Mouse (Mus musculus) heart, embryonic 16.5 days (tissue): ENCODE measurements at regions not wholly inside any gene's neighbourhood (a gene's known extent, or its start where the extent isn't known, plus 50 kb on each side); places are given as distances from the start of the nearest gene placed in this dataset.
"Not testable (repeated sequence)": the region's sequence is repeated elsewhere in the genome, so short reads cannot be mapped to it uniquely, and the experiment has no call there.

Source experiments
- ATAC-seq: fragments of 200-750 bp; cut with Nextera tagmentation; replicated peaks from 2 replicates; pipeline ENCODE4 v1.8.0; 2017; ENCODE audit warnings: moderate number of reproducible peaks; ENCODE audit not compliant: insufficient read depth, low FRiP score; ENCODE audit errors: extremely low read depth
- H3K27ac ChIP-seq: fragments of 300-500 bp; sonication (generic); 2 replicates; pipeline ENCODE4 v1.5.1; 2014; ENCODE audit warnings: mild to moderate bottlenecking, low read length, control low read depth, moderate library complexity
- H3K27me3 ChIP-seq: fragments of 300-500 bp; sonication (generic); 2 replicates; pipeline ENCODE4 v1.6.1; 2014; ENCODE audit warnings: low read length, mixed read lengths; ENCODE audit not compliant: control insufficient read depth, insufficient read depth
- H3K36me3 ChIP-seq: fragments of 300-500 bp; sonication (generic); 2 replicates; pipeline ENCODE4 v1.6.1; 2014; ENCODE audit not compliant: control insufficient read depth, insufficient read depth
- H3K4me1 ChIP-seq: fragments of 300-500 bp; sonication (generic); 2 replicates; pipeline ENCODE4 v1.6.1; 2014; ENCODE audit warnings: low read length, mixed read lengths; ENCODE audit not compliant: control insufficient read depth, insufficient read depth
- H3K4me2 ChIP-seq: fragments of 300-500 bp; sonication (generic); 2 replicates; pipeline ENCODE4 v1.6.1; 2014; ENCODE audit warnings: low read depth, mild to moderate bottlenecking, control low read depth, low read length
- H3K4me3 ChIP-seq: fragments of 300-500 bp; sonication (generic); 2 replicates; pipeline ENCODE4 v1.5.1; 2014; ENCODE audit warnings: mild to moderate bottlenecking, control low read depth, low read length
- H3K9ac ChIP-seq: fragments of 300-500 bp; sonication (generic); 2 replicates; pipeline ENCODE4 v1.6.1; 2014; ENCODE audit warnings: low read length, control low read depth
- H3K9me3 ChIP-seq: fragments of 300-500 bp; sonication (generic); replicated peaks from 2 replicates; pipeline ENCODE4 v1.6.1; 2016; ENCODE audit warnings: low read length; ENCODE audit not compliant: control insufficient read depth
- whole genome bisulfite sequencing: fragments of 180-500 bp; shearing (Covaris S2); extraction: QIAGEN DNeasy Blood & Tissue Kit; methylation state at CpG from one replicate; pipeline ENCODE4 v1.1.7; 2014; 5-methylcytosine and 5-hydroxymethylcytosine counted together

DNA sequence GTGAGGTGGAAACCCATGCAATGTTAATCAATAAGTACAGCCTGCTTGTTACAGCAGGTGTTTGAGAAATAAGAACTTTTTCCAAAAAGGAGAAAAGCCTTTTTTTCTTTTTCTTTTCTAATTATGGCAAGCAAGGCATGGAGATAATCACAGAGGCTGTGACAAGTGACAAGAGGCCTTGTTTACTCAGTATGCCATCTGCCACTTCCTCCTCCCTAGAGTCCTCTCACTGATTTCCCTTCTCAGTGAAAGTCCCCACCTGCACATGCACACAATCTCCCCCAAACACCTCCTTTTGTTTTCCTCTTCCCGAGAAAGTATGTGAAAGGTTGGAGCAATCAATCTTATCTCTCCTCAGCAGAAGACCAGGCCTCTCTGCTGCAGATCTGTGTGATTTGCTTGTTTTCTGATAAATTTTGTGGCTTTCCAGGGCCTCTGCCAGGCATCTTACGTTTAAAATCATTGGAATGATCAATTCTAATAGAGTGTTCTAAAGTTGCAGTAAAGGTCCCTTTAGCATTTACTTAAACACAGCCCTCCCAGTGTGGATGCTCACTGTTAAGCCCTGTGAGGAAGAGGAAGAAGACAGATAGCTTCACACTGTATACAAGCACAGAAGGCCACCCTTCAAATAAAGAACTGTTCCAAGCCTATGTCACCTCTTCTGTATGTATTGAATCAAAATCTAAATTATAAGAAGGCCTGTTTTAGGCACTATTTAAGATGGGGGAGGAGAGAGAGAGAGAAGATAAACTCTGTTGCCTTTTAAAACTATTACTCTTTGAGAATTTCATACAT is 710.5 kb downstream of the Rapgef2 start:
- Histone ChIP-seq H3K9me3 (no peaks in the 10 kb centered on the region), H3K4me1 (no peaks in the 10 kb centered on the region), H3K36me3 (no peaks in the 10 kb centered on the region), H3K27me3 (no peaks in the 10 kb centered on the region), H3K4me2 (no peak overlapping the region), H3K9ac (no peak overlapping the region), H3K27ac (no peak overlapping the region), H3K4me3 (no peak overlapping the region)
- WGBS, result 13% methylated on average over 2 of the region's 2 CpGs
- ATAC-seq, result no peak

DNA sequence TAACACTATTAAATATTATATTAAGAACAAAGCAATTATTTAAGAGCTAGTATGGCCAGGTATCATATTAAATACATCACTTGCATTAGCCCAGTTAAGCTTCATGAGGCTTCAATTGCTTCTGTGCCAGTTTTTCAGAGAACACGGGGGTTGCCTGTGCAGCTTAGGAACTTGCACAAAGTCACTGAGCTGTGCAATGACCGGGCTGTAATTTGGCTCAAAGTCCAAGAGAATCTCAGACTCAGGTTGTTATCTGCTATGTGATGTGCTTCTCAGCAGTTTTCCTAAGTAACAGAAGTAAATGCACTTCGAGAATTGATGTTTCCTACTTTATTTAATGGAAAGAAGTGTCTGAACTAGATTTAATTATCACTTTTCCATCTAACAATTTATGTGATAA is 711.5 kb downstream of the Rapgef2 start:
- Histone ChIP-seq H3K4me3 (no peak overlapping the region), H3K27ac (no peak overlapping the region), H3K9ac (no peak overlapping the region), H3K27me3 (no peaks in the 10 kb centered on the region), H3K36me3 (no peaks in the 10 kb centered on the region), H3K4me2 (no peak overlapping the region), H3K9me3 (no peaks in the 10 kb centered on the region), H3K4me1 (no peaks in the 10 kb centered on the region)
- 62% methylated on average over 3 of the region's 3 CpGs for WGBS
- ATAC-seq, result no peak

DNA sequence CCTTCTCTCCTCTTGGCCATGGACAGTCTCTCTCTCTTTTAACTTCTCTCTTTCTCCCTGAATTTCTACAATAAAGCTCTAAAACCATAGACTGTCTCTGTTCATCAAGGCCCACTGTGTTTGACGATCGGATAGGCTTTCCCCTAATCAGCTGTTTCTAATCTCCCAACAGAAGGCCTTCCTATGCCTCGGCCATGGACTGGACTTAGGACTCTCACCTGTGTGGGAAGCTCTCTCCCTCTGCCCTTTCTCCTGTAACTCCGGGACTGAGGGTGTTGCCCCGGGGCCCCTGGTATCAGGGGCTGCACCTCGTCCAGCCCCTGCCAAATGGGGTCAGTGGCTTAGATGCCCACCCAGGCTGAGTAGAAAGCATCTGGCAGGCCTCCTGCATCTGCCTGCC is 713.0 kb downstream of the Rapgef2 start:
- WGBS, result 75% methylated on average over 6 of the region's 6 CpGs
- Histone ChIP-seq H3K4me2 (no peak overlapping the region), H3K36me3 (no peaks in the 10 kb centered on the region), H3K27ac (no peak overlapping the region), H3K27me3 (no peaks in the 10 kb centered on the region), H3K4me1 (no peaks in the 10 kb centered on the region), H3K9me3 (no peaks in the 10 kb centered on the region), H3K4me3 (no peak overlapping the region), H3K9ac (no peak overlapping the region)
- no peak for ATAC-seq

DNA sequence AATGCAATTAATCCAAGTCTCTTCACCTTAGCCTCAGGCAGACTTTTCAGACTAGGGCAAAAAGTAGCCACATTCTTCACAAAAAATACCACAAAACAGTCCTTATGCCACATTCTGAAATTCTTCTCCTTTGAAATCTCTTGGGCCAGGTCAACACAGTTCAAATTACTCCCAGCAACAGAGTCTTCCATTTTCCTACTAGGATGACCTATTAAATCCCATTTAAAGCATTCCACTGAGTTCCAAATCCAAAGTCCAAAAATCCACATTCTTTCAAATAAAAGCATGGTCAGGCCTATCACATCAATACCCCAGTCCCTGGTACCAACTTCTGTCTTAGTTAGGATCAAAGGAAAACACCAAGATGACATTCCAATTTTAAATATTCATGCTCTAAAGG is 721.4 kb downstream of the Rapgef2 start:
- not testable (repeated sequence) for H3K9me3 ChIP-seq, H3K36me3 ChIP-seq, H3K4me2 ChIP-seq, H3K27ac ChIP-seq, H3K4me1 ChIP-seq, H3K9ac ChIP-seq, H3K4me3 ChIP-seq, H3K27me3 ChIP-seq, ATAC-seq
